Mouse (Mus musculus): ENCODE data around the gene Gramd1c.

- no peak for TF ChIP-seq CTCF (conservative IDR thresholded peaks at IDR 0.05; ENCODE audit: low read length)
- no peak for TF ChIP-seq NANOG (IDR thresholded peaks at IDR 0.05; ENCODE audit: borderline replicate concordance, low read length)
- TF ChIP-seq POU5F1 (IDR thresholded peaks at IDR 0.05; ENCODE audit: borderline replicate concordance, low read length), result no peak
Observed at GRCm38 (mm10) chr16:44055766-44056165, 7.4 kb downstream of the Gramd1c start.

Measured in E14TG2a.4 (cell line).